In the genomic region with DNA sequence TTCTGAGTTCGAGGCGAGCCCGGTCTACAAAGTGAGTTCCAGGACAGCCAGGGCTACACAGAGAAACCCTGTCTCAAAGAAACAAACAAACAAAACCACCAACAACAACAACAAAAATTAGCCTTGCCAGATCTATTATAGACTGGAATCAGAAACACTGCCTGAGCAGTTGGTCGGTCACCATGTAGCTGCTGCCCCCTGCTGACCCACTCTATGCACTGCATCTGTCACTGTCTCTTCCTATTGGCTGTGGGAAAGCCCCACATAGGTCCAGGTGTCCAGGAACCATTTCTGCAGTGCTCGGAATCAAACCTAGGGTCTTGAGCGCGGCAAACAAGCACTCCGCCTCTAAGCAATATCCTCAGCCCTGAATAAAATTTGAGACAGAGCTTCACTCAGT, we compare ENCODE assay signal across 10 mouse cellular contexts. TPM values are rescaled to one million over a fixed set of nuclear protein-coding genes. Genes with fewer than 3 reads are reported as not detected.
A peak's percentile ranks its signal among the peaks of the same experiment; 100 is the strongest.
DNase-seq lines count a peak whose midpoint lies in the region; ATAC-seq and TF ChIP-seq lines count a peak whose summit lies in the region.
"Had no signal": no experiment of that assay in that cellular context is flagged by ENCODE, and none has a peak within 500 bp of the region (broad histone marks: within the 10 kb centered on the region; RNA-seq: fewer than 3 reads in every experiment).

No protein-coding gene starts in this region.

- H3K4me1 ChIP-seq in liver, adult 2 months (ENCODE audit: control insufficient read depth, insufficient read depth, low read length) = peaks cover 11% of the 10 kb centered on the region
- no peaks in the 10 kb centered on the region for H3K4me1 ChIP-seq in liver, embryonic 12.5 days

- TF ChIP-seq CTCF in liver, adult 2 months (IDR thresholded peaks at IDR 0.05; ENCODE audit: low read depth, low read length) = peak; percentile 95
- TF ChIP-seq CTCF in left cerebral cortex, adult 2 months (IDR thresholded peaks at IDR 0.05) = peak; percentile 95

- intact Hi-C loops in heart, postnatal 10 days (cut with DNase I) = loop anchor here (5.0 kb wide), 1 partner anchor 1351 kb away; no protein-coding TSS in a partner anchor
- intact Hi-C loops in left cerebral cortex, adult 2 months (cut with DNase I) = loop anchor here (10.0 kb wide), 1 partner anchor 1353 kb away; no protein-coding TSS in a partner anchor

- no peaks in the 10 kb centered on the region for H3K9me3 ChIP-seq in liver, embryonic 12.5 days (replicated peaks)
- H3K9me3 ChIP-seq: neural tube, embryonic 13.5 days had no signal

- no peak overlapping the region for H3K27ac ChIP-seq in liver, adult 2 months (replicated peaks; ENCODE audit: insufficient read depth, low read depth, low read length)
- H3K27ac ChIP-seq in liver, embryonic 12.5 days = no peak overlapping the region
- no peak overlapping the region for H3K27ac ChIP-seq in left cerebral cortex, adult 2 months
- H3K27ac ChIP-seq: neural tube, embryonic 13.5 days had no signal

- no peak overlapping the region for H3K4me3 ChIP-seq in liver, adult 2 months (ENCODE audit: insufficient read depth, low read depth, low read length)
- H3K4me3 ChIP-seq in liver, embryonic 12.5 days = no peak overlapping the region
- H3K4me3 ChIP-seq in left cerebral cortex, adult 2 months = no peak overlapping the region
- H3K4me3 ChIP-seq: erythroblast, embryonic 14.5 days; neural tube, embryonic 13.5 days had no signal

- no peak overlapping the region for H3K4me2 ChIP-seq in liver, embryonic 12.5 days
- H3K4me2 ChIP-seq: neural tube, embryonic 13.5 days had no signal

- H3K79me2 ChIP-seq in liver, adult 2 months (ENCODE audit: control insufficient read depth, insufficient read depth, low read length) = no peaks in the 10 kb centered on the region

- H3K9ac ChIP-seq in liver, adult 2 months (ENCODE audit: low read depth, low read length) = no peak overlapping the region
- H3K9ac ChIP-seq in liver, embryonic 12.5 days = no peak overlapping the region
- H3K9ac ChIP-seq: neural tube, embryonic 13.5 days had no signal

- peaks cover 41% of the 10 kb centered on the region for H3K36me3 ChIP-seq in liver, adult 2 months (ENCODE audit: control insufficient read depth, insufficient read depth, low read length)
- H3K36me3 ChIP-seq in liver, embryonic 12.5 days = 0 out of 2 replicates have a peak, but pooled peaks cover 5% of the 10 kb centered on the region
- H3K36me3 ChIP-seq: neural tube, embryonic 13.5 days had no signal

- peak; percentile 23 for DNase-seq in liver, adult 2 months (ENCODE audit: extremely low read depth, low read depth, low spot score)
- peak; percentile 58 to 84 for DNase-seq in adrenal gland, adult (ENCODE audit: inconsistent age in 2 of 2, low spot score in 1 of 2)
- DNase-seq in heart, postnatal 10 days = peak; percentile 66 to 83
- peak; percentile 67 to 68 for DNase-seq in left cerebral cortex, adult 2 months (ENCODE audit: extremely low spot score in 1 of 2, low spot score in 2 of 2)
- peak; percentile 59 to 60 for DNase-seq in natural killer cell, adult 2 months (ENCODE audit: low spot score in 2 of 2)
- DNase-seq in thymus, adult 18-20 months = peak; percentile 31

- no peaks in the 10 kb centered on the region for H3K27me3 ChIP-seq in liver, adult 2 months (ENCODE audit: control insufficient read depth, insufficient read depth, low read length)
- no peaks in the 10 kb centered on the region for H3K27me3 ChIP-seq in liver, embryonic 12.5 days (replicated peaks)
- H3K27me3 ChIP-seq: neural tube, embryonic 13.5 days had no signal

- no peak for ATAC-seq in liver, embryonic 12.5 days
- ATAC-seq in common myeloid progenitor, adult 5-6 weeks (replicated peaks; ENCODE audit: low read depth, poor library complexity, severe bottlenecking) = peak; percentile 97

- 77% methylated on average over 8 of the region's 8 CpGs for WGBS in liver, adult 2 months
- WGBS in liver, embryonic 12.5 days (ENCODE audit: insufficient replicate concordance) = 57% methylated on average over 8 of the region's 8 CpGs

- no peak for TF ChIP-seq POLR2A in liver, adult 2 months (IDR thresholded peaks at IDR 0.05; ENCODE audit: extremely low read depth, insufficient read depth, low read length)

RNA-seq across cellular contexts. Expression of gene Ice2, which starts 29.6 kb away (rescaled TPM):
- 12.3 and 13.0 TPM in 2 replicates for total RNA-seq in liver, adult 2 months (2014; rRNA removed)
- 1.7 and 2.0 TPM in 2 replicates for polyA plus RNA-seq in liver, adult 2 months (2012; rRNA removed)
- 12.3 and 13.4 TPM in 2 replicates for polyA plus RNA-seq in liver, embryonic 12.5 days (2016; fragmentation: Nextera tagmentation; extraction: Ambion mirVana)
- total RNA-seq in common myeloid progenitor, adult 5-6 weeks (2017) = 19.2 and 30.9 TPM in 2 replicates
- total RNA-seq in heart, postnatal 10 days (2021) = 10 to 100 TPM in 1 of 2 experiments, 1 to 10 TPM in 1; 8.6 to 10.2 TPM
- total RNA-seq in left cerebral cortex, adult 2 months (2021) = 10 to 100 TPM; 10.1 to 11.6 TPM

Comparison
In these comparisons a context has a peak if more than half of its experiments do, and no peak if none do; other contexts are left out.
1. DNase-seq: peak in every context shown above with its lines; median percentile 74 in heart, postnatal 10 days; 71 in adrenal gland, adult; 68 in left cerebral cortex, adult 2 months; 60 in natural killer cell, adult 2 months; 31 in thymus, adult 18-20 months; 23 in liver, adult 2 months.